Mouse (Mus musculus): Measurements from ENCODE around the gene Tbc1d1.

Gene Tbc1d1

DNA sequence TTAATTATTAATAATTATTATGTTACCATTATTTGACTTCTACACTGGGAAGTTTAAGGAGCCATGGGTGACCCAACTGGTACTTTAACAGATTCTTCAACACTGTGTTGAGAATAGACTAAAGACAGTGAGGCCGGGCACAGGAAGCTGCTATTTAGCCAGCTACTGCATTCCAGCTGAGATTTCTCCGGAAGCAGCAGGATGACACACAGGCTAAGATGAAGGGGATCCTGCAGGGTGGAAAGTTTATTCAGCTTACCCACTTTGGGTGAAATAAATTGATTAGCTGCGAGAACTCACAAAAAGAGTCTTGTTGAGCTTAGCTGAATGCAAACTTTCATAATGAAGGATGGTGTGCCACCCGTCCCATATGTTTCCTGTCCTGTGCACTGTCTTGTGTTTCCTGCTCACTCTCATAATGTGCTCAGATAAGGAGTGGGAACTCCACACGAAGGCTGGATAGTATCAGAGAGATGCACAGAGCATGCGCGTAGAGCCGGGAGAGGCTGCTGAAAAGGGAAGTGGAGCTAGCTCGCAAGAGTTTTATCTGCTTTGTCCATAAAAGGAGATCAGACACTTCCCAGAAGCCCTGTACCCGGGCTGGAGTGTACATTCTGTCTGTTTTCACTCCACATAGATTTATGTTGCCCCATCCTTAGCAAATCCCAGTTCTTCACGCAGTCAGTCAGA lies at the start of gene Tbc1d1:
TSS of gene Tbc1d1 (plus strand) at position 445 of the 690 bp plus-strand sequence.
- no peaks in the 10 kb centered on the region for H3K27me3 ChIP-seq (ENCODE audit: control insufficient read depth, insufficient read depth, low read length, poor library complexity, severe bottlenecking)
- peak; percentile 81 for DNase-seq (ENCODE audit: low read depth, low spot score)
- H3K36me3 ChIP-seq (ENCODE audit: control insufficient read depth, insufficient read depth, low read length, poor library complexity, severe bottlenecking), result no peaks in the 10 kb centered on the region

- no peaks in the 10 kb centered on the region for H3K27me3 ChIP-seq (ENCODE audit: control insufficient read depth, insufficient read depth, low read length, poor library complexity, severe bottlenecking)
- H3K36me3 ChIP-seq (ENCODE audit: control insufficient read depth, insufficient read depth, low read length, poor library complexity, severe bottlenecking), result peaks cover 8% of the 10 kb centered on the region; the same call in 1 of the 2 replicates
- DNase-seq (ENCODE audit: low read depth, low spot score), result no peak
These were observed 48.4 kb upstream of the Tbc1d1 start for GRCm38 (mm10) chr5:64107596-64108289.

DNA sequence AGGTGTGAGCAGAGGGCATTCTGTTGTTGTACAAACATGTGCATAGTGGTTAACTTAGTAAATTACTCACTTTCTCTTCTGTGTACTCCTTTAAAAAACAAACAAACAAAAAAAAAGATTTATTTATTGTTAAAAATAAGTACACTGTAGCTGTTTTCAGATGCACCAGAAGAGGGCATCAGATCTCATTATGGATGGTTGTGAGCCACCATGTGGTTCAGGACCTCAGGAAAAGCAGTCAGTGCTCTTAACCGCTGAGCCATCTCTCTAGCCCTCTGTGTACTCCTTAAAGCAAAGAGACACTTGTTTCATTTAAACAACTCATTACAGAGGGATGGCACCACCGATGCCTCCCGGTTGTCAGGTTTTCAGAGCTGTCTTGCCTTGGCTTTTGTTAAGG lies 46.9 kb upstream of the Tbc1d1 start:
- no peaks in the 10 kb centered on the region for H3K27me3 ChIP-seq (ENCODE audit: control insufficient read depth, insufficient read depth, low read length, poor library complexity, severe bottlenecking)
- H3K36me3 ChIP-seq (ENCODE audit: control insufficient read depth, insufficient read depth, low read length, poor library complexity, severe bottlenecking), result peaks cover 8% of the 10 kb centered on the region; the same call in 1 of the 2 replicates
- peak; percentile 44 for DNase-seq (ENCODE audit: low read depth, low spot score)

GRCm38 (mm10) chr5:64112360-64112759 lies 43.7 kb upstream of the Tbc1d1 start:
- no peak for DNase-seq (ENCODE audit: low read depth, low spot score)
- H3K36me3 ChIP-seq (ENCODE audit: control insufficient read depth, insufficient read depth, low read length, poor library complexity, severe bottlenecking), result peaks cover 6% of the 10 kb centered on the region; the same call in 1 of the 2 replicates

DNA sequence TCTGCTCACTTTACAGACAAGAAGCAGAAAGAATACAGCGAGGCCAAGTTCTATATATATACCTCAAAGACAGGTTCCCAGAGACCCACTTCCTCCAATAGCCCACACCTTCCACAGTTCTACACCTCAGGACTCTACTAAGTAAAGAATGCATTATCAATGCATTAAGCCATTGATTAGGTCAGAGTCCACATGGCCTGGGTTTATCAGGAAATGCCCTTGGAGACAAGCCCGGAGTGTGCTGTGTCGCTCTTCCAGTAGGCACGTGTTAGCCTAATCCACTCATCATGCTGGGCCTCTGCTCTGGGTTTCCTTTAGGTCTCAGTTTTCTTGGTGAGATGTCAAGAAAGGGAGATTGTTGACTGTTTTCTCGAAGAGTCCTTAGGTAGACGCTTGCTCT lies 41.9 kb upstream of the Tbc1d1 start:
- Histone ChIP-seq H3K27me3 (ENCODE audit: control insufficient read depth, insufficient read depth, low read length, poor library complexity, severe bottlenecking) (no peaks in the 10 kb centered on the region), H3K36me3 (ENCODE audit: control insufficient read depth, insufficient read depth, low read length, poor library complexity, severe bottlenecking) (0 out of 2 replicates have a peak, but pooled peaks cover 1% of the 10 kb centered on the region)
- no peak for DNase-seq (ENCODE audit: low read depth, low spot score)

More at GRCm38 (mm10) chr5:64112360-64112759, 43.7 kb upstream of the Tbc1d1 start:
- H3K27me3 ChIP-seq (ENCODE audit: control insufficient read depth, insufficient read depth, low read length, poor library complexity, severe bottlenecking), result no peaks in the 10 kb centered on the region

- DNase-seq (ENCODE audit: low read depth, low spot score), result no peak
- Histone ChIP-seq H3K36me3 (ENCODE audit: control insufficient read depth, insufficient read depth, low read length, poor library complexity, severe bottlenecking) (no peaks in the 10 kb centered on the region), H3K27me3 (ENCODE audit: control insufficient read depth, insufficient read depth, low read length, poor library complexity, severe bottlenecking) (no peaks in the 10 kb centered on the region)
These were observed 38.9 kb upstream of the Tbc1d1 start for GRCm38 (mm10) chr5:64117191-64117590.

DNA sequence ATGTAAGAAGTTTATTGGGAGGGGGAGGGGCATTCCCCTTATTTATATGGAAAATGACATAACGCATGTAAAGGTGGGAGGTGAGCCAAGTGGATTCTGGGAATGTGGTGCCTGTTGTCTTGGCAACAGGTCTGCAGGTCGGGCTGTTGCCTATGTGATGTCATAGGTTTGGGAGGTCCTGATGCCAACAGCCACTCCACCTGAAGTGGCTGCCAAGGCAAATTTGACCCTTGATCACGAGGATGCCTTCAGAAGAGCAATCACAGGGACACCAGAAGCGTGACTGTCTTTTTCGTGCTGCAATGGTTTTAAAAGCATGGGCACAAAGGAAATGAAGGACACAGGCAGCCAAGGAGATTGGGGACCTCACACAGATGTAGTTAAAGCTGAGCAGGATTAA lies 30.3 kb upstream of the Tbc1d1 start:
- 0 out of 2 replicates have a peak, but pooled peaks cover 2% of the 10 kb centered on the region for H3K36me3 ChIP-seq (ENCODE audit: control insufficient read depth, insufficient read depth, low read length, poor library complexity, severe bottlenecking)
- no peak for DNase-seq (ENCODE audit: low read depth, low spot score)
- H3K27me3 ChIP-seq (ENCODE audit: control insufficient read depth, insufficient read depth, low read length, poor library complexity, severe bottlenecking), result no peaks in the 10 kb centered on the region

DNA sequence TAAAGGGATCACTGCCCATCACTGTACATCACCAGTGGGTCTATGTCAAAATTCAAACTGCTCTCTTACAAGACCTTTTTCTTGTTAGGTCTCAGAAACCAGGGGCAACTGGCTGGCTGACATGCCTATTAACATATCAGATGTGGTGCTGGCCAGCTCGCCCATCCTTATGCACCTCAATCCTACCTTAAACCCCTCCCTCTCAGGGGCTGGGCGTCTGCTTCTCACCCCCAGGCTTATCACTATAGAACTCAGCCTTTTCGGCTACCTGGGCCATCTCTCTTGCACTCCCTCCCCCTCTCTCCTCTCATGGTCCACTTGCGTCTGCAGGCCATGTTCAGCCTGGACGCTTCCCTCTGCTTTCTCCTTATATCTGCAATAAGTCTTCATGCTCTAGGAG lies 24.6 kb upstream of the Tbc1d1 start:
- no peaks in the 10 kb centered on the region for H3K27me3 ChIP-seq (ENCODE audit: control insufficient read depth, insufficient read depth, low read length, poor library complexity, severe bottlenecking)
- no peak for DNase-seq (ENCODE audit: low read depth, low spot score)
- H3K36me3 ChIP-seq (ENCODE audit: control insufficient read depth, insufficient read depth, low read length, poor library complexity, severe bottlenecking), result 0 out of 2 replicates have a peak, but pooled peaks cover 2% of the 10 kb centered on the region

DNA sequence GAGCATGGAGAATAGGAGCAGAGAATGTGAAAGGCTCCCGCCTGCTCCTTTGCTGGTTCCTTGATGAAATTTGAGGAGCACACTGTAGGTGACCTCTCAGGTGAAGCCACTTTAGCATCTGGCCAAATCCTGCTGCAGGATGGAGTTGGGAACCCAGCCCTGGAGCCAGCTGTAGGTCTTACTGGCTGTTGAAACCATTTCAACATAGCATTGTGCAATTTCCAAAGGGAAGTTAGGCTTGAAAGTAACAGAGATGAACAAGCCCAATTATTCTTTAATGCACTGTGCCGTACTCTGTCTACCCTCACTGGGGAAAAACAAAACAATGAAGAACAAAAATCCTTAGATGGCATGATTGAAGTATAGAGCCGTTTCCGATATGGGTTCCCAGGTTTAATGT lies 22.2 kb upstream of the Tbc1d1 start:
- 0 out of 2 replicates have a peak, but pooled peaks cover 2% of the 10 kb centered on the region for H3K36me3 ChIP-seq (ENCODE audit: control insufficient read depth, insufficient read depth, low read length, poor library complexity, severe bottlenecking)
- DNase-seq (ENCODE audit: low read depth, low spot score), result no peak
- no peaks in the 10 kb centered on the region for H3K27me3 ChIP-seq (ENCODE audit: control insufficient read depth, insufficient read depth, low read length, poor library complexity, severe bottlenecking)

DNA sequence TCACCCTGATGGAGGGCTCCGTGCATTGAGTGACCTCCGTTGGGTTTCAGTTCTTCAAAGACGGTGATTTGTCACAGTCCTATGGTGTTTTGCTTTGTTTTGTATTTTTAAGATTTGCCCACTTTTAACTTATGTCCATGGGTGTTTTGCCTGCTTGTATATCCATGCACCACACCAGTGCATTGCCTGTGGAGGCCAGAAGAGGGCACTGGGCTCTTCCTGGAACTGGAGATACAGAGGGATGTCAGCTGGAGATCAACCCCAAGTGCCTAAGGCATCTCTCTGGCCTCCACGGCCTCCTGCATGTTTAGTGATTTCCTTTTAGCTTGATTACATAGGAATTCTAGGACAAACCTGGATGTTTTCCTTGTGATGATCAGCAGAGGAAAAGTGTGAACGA lies 19.8 kb upstream of the Tbc1d1 start:
- DNase-seq (ENCODE audit: low read depth, low spot score), result peak; percentile 56
- Histone ChIP-seq H3K36me3 (ENCODE audit: control insufficient read depth, insufficient read depth, low read length, poor library complexity, severe bottlenecking) (no peaks in the 10 kb centered on the region), H3K27me3 (ENCODE audit: control insufficient read depth, insufficient read depth, low read length, poor library complexity, severe bottlenecking) (no peaks in the 10 kb centered on the region)

GRCm38 (mm10) chr5:64140202-64140601 lies 15.9 kb upstream of the Tbc1d1 start:
- H3K27me3 ChIP-seq (ENCODE audit: control insufficient read depth, insufficient read depth, low read length, poor library complexity, severe bottlenecking), result no peaks in the 10 kb centered on the region
- no peaks in the 10 kb centered on the region for H3K36me3 ChIP-seq (ENCODE audit: control insufficient read depth, insufficient read depth, low read length, poor library complexity, severe bottlenecking)
- no peak for DNase-seq (ENCODE audit: low read depth, low spot score)

DNA sequence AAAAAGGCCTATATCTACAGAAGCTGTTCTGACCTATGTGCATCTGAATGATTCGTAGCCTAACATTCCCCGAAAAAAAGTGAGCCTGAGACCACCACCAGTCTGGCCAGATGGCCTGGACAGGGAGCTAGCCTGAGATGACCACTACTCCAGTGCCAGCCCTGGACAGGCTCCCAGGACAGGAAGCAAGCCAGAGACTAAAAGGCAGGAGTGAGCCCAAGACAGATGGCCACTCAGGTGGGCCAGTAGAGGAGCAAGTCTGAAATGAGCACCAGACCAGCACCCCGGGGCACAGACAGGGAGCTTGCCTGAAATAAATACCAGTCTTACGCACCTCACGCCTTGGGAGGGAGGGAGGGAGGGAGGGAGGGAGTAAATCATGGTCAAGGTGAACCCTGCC lies 11.8 kb upstream of the Tbc1d1 start:
- Histone ChIP-seq H3K36me3 (ENCODE audit: control insufficient read depth, insufficient read depth, low read length, poor library complexity, severe bottlenecking) (no peaks in the 10 kb centered on the region), H3K27me3 (ENCODE audit: control insufficient read depth, insufficient read depth, low read length, poor library complexity, severe bottlenecking) (no peaks in the 10 kb centered on the region)
- DNase-seq (ENCODE audit: low read depth, low spot score), result no peak

GRCm38 (mm10) chr5:64146384-64147005 lies 9.6 kb upstream of the Tbc1d1 start:
- no peaks in the 10 kb centered on the region for H3K27me3 ChIP-seq (ENCODE audit: control insufficient read depth, insufficient read depth, low read length, poor library complexity, severe bottlenecking)
- no peak for DNase-seq (ENCODE audit: low read depth, low spot score)
- H3K36me3 ChIP-seq (ENCODE audit: control insufficient read depth, insufficient read depth, low read length, poor library complexity, severe bottlenecking), result no peaks in the 10 kb centered on the region

GRCm38 (mm10) chr5:64149184-64150127 lies 6.6 kb upstream of the Tbc1d1 start:
- DNase-seq (ENCODE audit: low read depth, low spot score), result peak; percentile 74
- Histone ChIP-seq H3K36me3 (ENCODE audit: control insufficient read depth, insufficient read depth, low read length, poor library complexity, severe bottlenecking) (no peaks in the 10 kb centered on the region), H3K27me3 (ENCODE audit: control insufficient read depth, insufficient read depth, low read length, poor library complexity, severe bottlenecking) (no peaks in the 10 kb centered on the region)
